Mouse (Mus musculus): ENCODE results near the gene Fyb.

Gene Fyb

GRCm38 (mm10) chr15:6663991-6664390, 141.3 kb downstream of the Fyb start:
- DNase-seq: no peak

- no peak for DNase-seq
Observed at GRCm38 (mm10) chr15:6666072-6666471, 143.4 kb downstream of the Fyb start.

GRCm38 (mm10) chr15:6668793-6669437, 146.3 kb downstream of the Fyb start:
- DNase-seq: no peak

- no peak for DNase-seq
Observed at GRCm38 (mm10) chr15:6678479-6678878, 155.8 kb downstream of the Fyb start.

- no peak for DNase-seq
Observed at GRCm38 (mm10) chr15:6702164-6702563, 179.5 kb downstream of the Fyb start.

GRCm38 (mm10) chr15:6705351-6705901, 182.8 kb downstream of the Fyb start:
- no peak for DNase-seq

GRCm38 (mm10) chr15:6707551-6707935, 184.9 kb downstream of the Fyb start:
- DNase-seq: peak; percentile 66 to 72

- DNase-seq: peak; percentile 85 to 86
Observed at GRCm38 (mm10) chr15:6707936-6708525, 185.4 kb downstream of the Fyb start, which contains the start of gene Rictor. Gene Rictor (plus strand): TSS chr15:6708379.

- peak; percentile 74 to 82 for DNase-seq
Observed at GRCm38 (mm10) chr15:6708526-6709441, 186.1 kb downstream of the Fyb start.

- DNase-seq: no peak
Observed at GRCm38 (mm10) chr15:6709618-6710017, 187.0 kb downstream of the Fyb start.

GRCm38 (mm10) chr15:6710341-6710740, 187.7 kb downstream of the Fyb start:
- no peak for DNase-seq

GRCm38 (mm10) chr15:6711226-6711625, 188.6 kb downstream of the Fyb start:
- no peak for DNase-seq
